Mouse (Mus musculus): Measurements from ENCODE around the gene Rtp2. TPM values are rescaled to one million over a fixed set of nuclear protein-coding genes. Genes with fewer than 3 reads are reported as not detected.

The Rtp2 gene
- total and polyA plus RNA-seq, 3 experiments = not detected

DNA sequence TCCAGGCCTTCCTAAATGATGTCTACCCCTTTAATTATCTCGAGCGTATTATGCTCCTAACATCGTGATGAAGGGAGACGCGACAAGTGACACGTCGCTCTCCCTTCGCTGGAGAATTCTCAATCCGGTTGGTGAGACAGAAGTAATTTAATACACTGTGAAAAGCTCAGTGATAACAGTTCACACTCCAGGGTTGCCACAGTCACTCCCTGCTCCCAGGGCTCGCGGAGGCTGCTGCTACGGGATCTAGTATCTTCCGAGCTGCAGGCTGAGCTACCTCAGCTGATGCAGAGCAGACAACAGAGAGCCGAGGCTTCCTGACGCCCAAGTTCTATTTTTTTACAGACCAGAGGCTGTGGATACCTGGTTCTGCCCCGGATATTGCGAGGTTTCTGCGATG lies 919 bp downstream of the Rtp2 start:
- no peaks in the 10 kb centered on the region; the same call in 1 of the 2 replicates for H3K27me3 ChIP-seq (ENCODE audit: insufficient read depth, low read length)
- no peak for TF ChIP-seq GATA2 (IDR thresholded peaks at IDR 0.05; ENCODE audit: borderline replicate concordance, low read depth, low read length)
- peaks cover 55% of the 10 kb centered on the region for H3K9me3 ChIP-seq (replicated peaks)
- no peak overlapping the region for H3K4me3 ChIP-seq (ENCODE audit: low read depth, low read length)
- no peaks in the 10 kb centered on the region for H3K36me3 ChIP-seq (replicated peaks)
- H3K4me1 ChIP-seq (ENCODE audit: insufficient read depth, low read depth, low read length) = no peaks in the 10 kb centered on the region
- no peak for DNase-seq (ENCODE audit: low spot score)
- ATAC-seq (ENCODE audit: extremely low read depth, insufficient number of reproducible peaks, low FRiP score, poor library complexity, severe bottlenecking) = no peak

DNA sequence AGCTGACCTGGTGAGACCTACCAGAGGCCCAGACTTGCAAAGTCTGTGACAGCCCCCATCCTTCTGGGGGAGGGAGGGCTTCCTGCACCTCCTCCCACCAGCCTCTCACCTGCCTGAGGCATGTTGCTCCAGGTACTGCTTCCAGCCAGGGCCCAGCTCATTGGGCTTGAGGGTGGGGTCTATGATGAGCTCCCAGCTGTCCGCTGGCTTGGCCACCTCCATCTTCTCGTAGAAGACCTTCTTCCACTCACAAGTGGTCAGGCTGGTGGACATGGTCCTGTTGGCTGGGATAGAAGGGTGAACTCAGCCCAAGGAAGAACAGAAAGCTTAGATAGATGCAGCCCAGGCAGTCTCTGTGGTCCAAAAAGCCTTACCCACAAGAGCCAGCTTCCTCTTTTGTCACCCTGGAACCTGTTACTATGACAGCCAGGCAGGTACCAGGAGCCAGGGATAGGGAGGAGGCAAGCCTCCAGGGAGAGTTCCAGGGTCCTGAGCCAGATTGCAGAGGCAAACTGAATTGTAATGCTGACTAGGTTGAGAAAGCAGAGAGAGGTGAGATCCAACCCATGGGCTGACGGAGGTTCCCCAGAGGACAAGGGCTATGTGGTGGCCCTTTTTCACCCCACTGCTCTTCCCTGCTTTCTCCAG lies 1.6 kb downstream of the Rtp2 start:
- H3K9me3 ChIP-seq (replicated peaks) = peaks cover 54% of the 10 kb centered on the region
- H3K4me1 ChIP-seq (ENCODE audit: insufficient read depth, low read depth, low read length) = no peaks in the 10 kb centered on the region
- no peak overlapping the region for H3K4me3 ChIP-seq (ENCODE audit: low read depth, low read length)
- no peaks in the 10 kb centered on the region for H3K36me3 ChIP-seq (replicated peaks)
- no peak for ATAC-seq (ENCODE audit: extremely low read depth, insufficient number of reproducible peaks, low FRiP score, poor library complexity, severe bottlenecking)
- no peak for TF ChIP-seq GATA2 (IDR thresholded peaks at IDR 0.05; ENCODE audit: borderline replicate concordance, low read depth, low read length)
- TF ChIP-seq POLR2AphosphoS5 (IDR thresholded peaks at IDR 0.05; ENCODE audit: insufficient replicate concordance, low read depth, low read length) = no peak
- TF ChIP-seq CTCF (IDR thresholded peaks at IDR 0.05; ENCODE audit: low read depth, low read length) = no peak
- TF ChIP-seq GATA1 (IDR thresholded peaks at IDR 0.05; ENCODE audit: borderline replicate concordance, low read length) = no peak
- TF ChIP-seq TAL1 (conservative IDR thresholded peaks at IDR 0.05; ENCODE audit: low read depth, low read length) = no peak
- no peak for DNase-seq (ENCODE audit: low spot score)
- H3K27me3 ChIP-seq (ENCODE audit: insufficient read depth, low read length) = no peaks in the 10 kb centered on the region; the same call in 1 of the 2 replicates

DNA sequence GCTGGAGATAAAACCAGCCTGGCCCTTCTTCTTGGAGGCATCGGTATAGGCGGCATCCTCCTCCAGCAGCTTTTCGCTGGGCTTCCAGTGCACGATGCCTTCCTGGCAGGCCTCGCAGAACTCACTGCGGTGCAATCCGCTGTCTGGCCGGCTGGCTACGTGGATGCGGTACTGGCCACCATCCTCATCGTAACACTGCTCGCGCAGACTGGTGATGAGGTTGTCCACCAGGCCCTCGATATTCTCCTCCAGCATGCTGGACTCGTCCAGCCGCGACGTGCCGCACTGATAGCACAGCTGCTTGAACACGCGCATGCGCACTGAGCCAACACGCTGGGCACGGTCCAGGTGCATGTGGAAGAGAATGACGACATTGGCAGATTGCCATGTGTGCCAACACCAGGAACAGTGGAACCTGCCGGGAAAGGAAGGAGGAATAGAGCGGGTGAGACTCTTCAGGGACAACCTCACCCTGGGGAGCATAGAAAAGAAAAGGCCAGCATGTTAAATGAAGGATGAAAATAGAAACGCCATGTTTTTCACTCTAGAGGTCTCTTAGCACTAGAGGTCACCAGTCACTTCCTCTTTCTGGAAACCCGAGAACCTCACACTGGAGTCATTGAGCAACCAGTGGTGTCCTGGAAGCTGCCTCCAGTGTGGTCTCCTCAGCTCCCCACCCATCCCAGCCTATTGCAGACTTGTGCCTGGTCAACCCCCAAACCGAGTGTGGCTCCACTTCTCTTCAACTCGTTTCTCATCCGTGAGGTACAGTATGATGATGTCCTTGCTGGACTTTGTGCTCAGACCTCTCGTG lies 4.7 kb downstream of the Rtp2 start:
- Histone ChIP-seq H3K4me1 (ENCODE audit: insufficient read depth, low read depth, low read length) (no peaks in the 10 kb centered on the region), H3K9me3 (replicated peaks) (peaks cover 64% of the 10 kb centered on the region), H3K36me3 (replicated peaks) (no peaks in the 10 kb centered on the region), H3K27me3 (ENCODE audit: insufficient read depth, low read length) (no peaks in the 10 kb centered on the region; the same call in 1 of the 2 replicates), H3K4me3 (ENCODE audit: low read depth, low read length) (no peak overlapping the region; the same call in 1 of the 2 replicates)
- DNase-seq (ENCODE audit: low spot score) (no peak), ATAC-seq (ENCODE audit: extremely low read depth, insufficient number of reproducible peaks, low FRiP score, poor library complexity, severe bottlenecking) (no peak)
- no peak for TF ChIP-seq GATA2 (IDR thresholded peaks at IDR 0.05; ENCODE audit: borderline replicate concordance, low read depth, low read length)
- no peak for TF ChIP-seq GATA1 (IDR thresholded peaks at IDR 0.05; ENCODE audit: borderline replicate concordance, low read length)
- TF ChIP-seq TAL1 (conservative IDR thresholded peaks at IDR 0.05; ENCODE audit: low read depth, low read length) = no peak
- no peak for TF ChIP-seq POLR2AphosphoS5 (IDR thresholded peaks at IDR 0.05; ENCODE audit: insufficient replicate concordance, low read depth, low read length)
- TF ChIP-seq CTCF (IDR thresholded peaks at IDR 0.05; ENCODE audit: low read depth, low read length) = no peak

DNA sequence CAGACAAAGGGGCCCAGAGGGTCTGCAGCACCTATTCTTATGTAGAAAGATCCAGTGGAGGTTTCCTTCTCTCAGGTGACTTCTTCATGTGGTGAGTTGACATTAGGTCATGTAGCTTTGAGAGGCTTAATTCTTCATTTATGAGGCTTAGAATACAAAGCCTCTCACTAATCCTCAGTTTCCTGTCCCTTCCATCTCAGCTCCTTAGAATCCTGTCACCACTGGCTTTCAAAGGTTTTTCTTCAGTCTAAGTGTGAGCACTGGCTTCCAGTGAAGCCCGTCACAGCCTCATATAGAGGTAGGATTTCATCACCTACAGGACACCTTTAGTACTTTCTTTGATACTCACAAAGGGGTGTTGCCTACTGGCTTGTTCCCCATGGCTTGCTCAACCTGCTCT lies 9.3 kb downstream of the Rtp2 start:
- TF ChIP-seq TAL1 (conservative IDR thresholded peaks at IDR 0.05; ENCODE audit: low read depth, low read length) = no peak
- TF ChIP-seq GATA1 (IDR thresholded peaks at IDR 0.05; ENCODE audit: borderline replicate concordance, low read length) = no peak
- no peak for TF ChIP-seq GATA2 (IDR thresholded peaks at IDR 0.05; ENCODE audit: borderline replicate concordance, low read depth, low read length)
- TF ChIP-seq POLR2AphosphoS5 (IDR thresholded peaks at IDR 0.05; ENCODE audit: insufficient replicate concordance, low read depth, low read length) = no peak
- TF ChIP-seq CTCF (IDR thresholded peaks at IDR 0.05; ENCODE audit: low read depth, low read length) = no peak
- Histone ChIP-seq H3K4me3 (ENCODE audit: low read depth, low read length) (no peak overlapping the region), H3K9me3 (replicated peaks) (peaks cover 36% of the 10 kb centered on the region), H3K27me3 (ENCODE audit: insufficient read depth, low read length) (no peaks in the 10 kb centered on the region; the same call in 1 of the 2 replicates), H3K36me3 (replicated peaks) (no peaks in the 10 kb centered on the region), H3K4me1 (ENCODE audit: insufficient read depth, low read depth, low read length) (no peaks in the 10 kb centered on the region)
- no peak for ATAC-seq (ENCODE audit: extremely low read depth, insufficient number of reproducible peaks, low FRiP score, poor library complexity, severe bottlenecking)
- no peak for DNase-seq (ENCODE audit: low spot score)

DNA sequence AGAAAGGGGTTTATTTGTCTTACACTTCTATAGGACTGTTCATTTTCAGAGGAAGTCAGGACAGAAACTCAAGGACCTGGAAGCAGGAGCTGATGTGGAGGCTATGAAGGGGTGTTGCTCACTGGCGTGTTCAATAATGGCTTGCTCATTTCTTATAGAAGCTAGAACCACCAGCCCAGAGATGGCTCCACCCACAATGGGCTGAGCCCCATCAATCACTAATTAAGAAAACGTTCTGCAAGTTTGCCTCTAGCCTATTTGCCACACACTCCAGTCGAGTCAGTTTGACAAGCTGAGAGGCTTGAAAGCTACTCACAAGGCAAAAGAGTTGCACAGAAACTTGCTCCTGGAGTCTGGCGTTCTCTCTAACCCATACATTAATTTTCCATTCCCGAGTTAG lies 10.5 kb downstream of the Rtp2 start:
- Histone ChIP-seq H3K4me3 (ENCODE audit: low read depth, low read length) (no peak overlapping the region), H3K4me1 (ENCODE audit: insufficient read depth, low read depth, low read length) (no peaks in the 10 kb centered on the region), H3K36me3 (replicated peaks) (no peaks in the 10 kb centered on the region), H3K9me3 (replicated peaks) (peaks cover 32% of the 10 kb centered on the region), H3K27me3 (ENCODE audit: insufficient read depth, low read length) (no peaks in the 10 kb centered on the region)
- no peak for TF ChIP-seq CTCF (IDR thresholded peaks at IDR 0.05; ENCODE audit: low read depth, low read length)
- TF ChIP-seq POLR2AphosphoS5 (IDR thresholded peaks at IDR 0.05; ENCODE audit: insufficient replicate concordance, low read depth, low read length) = no peak
- no peak for ATAC-seq (ENCODE audit: extremely low read depth, insufficient number of reproducible peaks, low FRiP score, poor library complexity, severe bottlenecking)
- no peak for DNase-seq (ENCODE audit: low spot score)

DNA sequence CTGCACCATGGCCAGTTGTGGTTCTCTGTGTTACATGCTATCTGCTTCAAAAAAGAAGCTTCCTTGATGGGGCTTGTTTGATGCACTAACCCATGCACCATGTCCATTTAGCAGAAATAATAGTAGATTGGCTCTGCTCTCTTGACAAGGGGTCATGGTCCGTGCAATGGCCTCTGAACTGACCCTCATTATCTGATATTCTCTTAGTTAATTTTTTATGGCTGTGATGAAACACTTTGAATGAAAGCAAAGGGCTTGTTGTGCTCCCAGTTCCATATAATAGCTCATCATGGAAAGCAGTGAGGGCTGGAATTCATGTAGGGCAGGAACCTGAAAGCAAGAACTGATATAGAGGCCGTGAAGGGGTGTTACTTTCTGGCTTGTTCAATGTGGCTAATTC lies 12.8 kb downstream of the Rtp2 start:
- Histone ChIP-seq H3K4me1 (ENCODE audit: insufficient read depth, low read depth, low read length) (no peaks in the 10 kb centered on the region), H3K9me3 (replicated peaks) (peaks cover 28% of the 10 kb centered on the region), H3K4me3 (ENCODE audit: low read depth, low read length) (no peak overlapping the region), H3K27me3 (ENCODE audit: insufficient read depth, low read length) (no peaks in the 10 kb centered on the region), H3K36me3 (replicated peaks) (no peaks in the 10 kb centered on the region)
- no peak for DNase-seq (ENCODE audit: low spot score)
- no peak for ATAC-seq (ENCODE audit: extremely low read depth, insufficient number of reproducible peaks, low FRiP score, poor library complexity, severe bottlenecking)
- TF ChIP-seq GATA1 (IDR thresholded peaks at IDR 0.05; ENCODE audit: borderline replicate concordance, low read length) = no peak
- TF ChIP-seq GATA2 (IDR thresholded peaks at IDR 0.05; ENCODE audit: borderline replicate concordance, low read depth, low read length) = no peak
- TF ChIP-seq CTCF (IDR thresholded peaks at IDR 0.05; ENCODE audit: low read depth, low read length) = no peak
- TF ChIP-seq POLR2AphosphoS5 (IDR thresholded peaks at IDR 0.05; ENCODE audit: insufficient replicate concordance, low read depth, low read length) = no peak
- no peak for TF ChIP-seq TAL1 (conservative IDR thresholded peaks at IDR 0.05; ENCODE audit: low read depth, low read length)

Measured in G1E (cell line).